Mouse (Mus musculus): Measurements from ENCODE around the gene Arid1b.

Gene Arid1b

DNA sequence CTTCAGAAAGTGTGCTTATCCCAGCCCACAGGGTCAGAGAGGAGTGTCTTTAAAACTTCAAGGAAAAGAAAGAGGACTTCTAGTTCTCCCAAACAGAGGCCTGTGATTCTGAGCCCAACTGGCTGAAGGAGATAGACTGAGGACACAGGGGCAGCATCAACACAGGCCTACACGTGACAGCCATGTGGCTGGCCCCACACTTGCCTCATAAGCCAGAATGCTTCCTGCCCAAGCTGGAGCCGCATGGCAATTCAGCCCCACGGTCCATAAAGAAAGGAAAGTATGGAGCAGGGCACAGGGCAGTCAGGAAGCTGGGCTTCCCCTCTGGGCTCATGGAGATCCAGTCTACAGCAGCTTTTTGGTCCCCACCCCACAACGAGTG, 293.1 kb downstream of the Arid1b start:
- DNase-seq, result no peak

DNA sequence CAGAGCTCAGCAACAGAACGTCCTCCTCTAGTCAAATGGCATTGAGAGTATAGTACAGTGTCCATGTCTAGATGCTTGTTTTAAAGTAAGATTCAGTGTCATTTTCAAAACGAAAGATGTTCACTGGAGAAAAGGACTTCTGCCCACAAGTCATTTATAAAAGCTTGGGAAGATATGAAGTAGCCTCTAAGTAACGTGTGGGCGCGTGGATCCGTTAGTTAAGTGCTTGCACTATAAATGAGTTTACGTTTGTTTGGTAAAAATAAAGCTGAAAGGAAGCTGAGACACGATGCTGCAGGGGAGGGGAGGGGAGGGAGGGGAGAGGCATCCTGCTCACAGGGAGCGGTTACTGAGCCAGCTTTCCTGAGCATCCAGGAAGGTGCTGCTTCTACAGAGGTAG, 293.5 kb downstream of the Arid1b start:
- DNase-seq, result no peak

DNA sequence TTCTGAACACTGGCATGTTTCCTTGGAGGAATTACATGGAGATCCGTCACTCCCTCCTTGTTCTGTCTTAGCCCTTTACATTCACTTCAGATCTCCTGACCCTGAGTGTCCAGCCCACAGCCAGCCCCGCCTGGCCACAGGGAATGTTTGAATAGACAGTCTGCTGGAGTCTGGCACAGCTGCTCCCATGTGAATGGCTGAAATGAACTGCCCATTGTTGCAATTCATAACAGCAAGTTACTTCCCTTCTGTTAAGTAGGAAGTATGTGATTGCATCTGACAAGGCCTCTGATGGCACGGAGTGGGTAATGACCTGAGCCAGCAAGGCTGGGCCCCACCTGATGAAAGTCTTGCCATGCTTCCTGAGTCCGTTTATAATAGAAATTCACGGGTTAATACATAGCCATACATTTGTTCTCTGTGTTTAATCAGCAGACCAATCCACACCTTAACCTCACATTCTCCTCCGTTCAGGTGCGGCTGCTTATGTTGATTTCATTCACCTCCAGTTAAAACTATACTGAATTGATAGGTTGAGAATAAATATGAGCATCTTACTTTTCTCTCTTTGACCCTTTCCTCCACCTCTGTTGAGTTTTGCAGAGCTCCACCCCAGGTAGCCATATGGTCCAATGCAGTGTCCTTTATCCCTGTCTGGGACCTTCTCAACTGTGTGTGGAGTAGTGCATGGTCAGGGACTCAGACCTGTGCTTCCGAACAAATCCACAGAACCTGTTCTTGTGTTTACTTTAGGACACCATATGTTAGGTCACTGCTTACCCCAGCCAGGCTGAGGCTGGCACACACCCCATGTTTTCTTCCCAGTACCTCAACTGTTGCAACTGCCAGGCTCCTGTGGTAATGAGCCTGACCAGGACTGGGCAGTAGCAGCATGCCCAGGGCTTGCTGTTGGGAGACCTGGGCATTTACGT, 299.8 kb downstream of the Arid1b start:
- no peak for DNase-seq

DNA sequence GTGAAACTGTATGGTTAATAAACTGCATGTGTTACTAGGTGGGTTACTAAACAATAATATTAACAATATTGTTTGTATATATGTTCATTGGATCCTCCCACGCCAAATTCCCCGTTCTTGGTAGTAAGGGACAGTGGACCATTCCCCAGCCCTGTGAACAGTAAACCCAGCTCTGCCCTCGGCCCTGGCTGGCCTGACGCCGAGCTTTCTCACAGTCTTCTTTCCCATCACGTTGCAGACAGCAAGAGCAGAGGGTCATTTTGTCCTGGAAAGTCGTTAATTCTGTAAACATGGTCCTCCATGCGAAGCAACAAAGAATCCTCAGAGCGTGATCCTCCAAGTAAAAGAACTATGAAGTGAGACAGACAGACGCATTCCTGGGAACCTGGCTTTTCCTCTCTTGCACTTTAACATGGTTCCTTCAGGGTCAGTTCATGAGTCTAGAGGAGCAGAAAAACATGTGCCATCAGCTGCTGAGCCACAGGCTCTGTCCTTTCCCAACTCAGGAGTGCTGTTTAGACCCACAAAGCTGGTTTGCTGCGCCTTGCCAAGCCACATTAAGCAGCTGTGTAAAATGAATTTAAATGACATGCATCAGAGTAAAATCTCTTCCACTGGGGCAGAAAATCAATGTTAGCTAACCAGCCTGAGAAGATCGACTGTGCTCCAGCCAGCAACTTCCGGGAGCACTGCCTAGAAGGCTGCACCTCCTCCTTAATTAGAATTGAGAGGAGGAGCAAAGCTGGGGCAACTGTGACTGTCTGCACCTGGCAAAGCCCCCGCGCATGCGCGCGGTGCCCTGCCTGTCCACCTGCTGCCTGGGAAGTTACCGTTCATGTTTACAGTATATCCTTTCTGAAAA, 301.2 kb downstream of the Arid1b start:
- DNase-seq, result peak; percentile 95

DNA sequence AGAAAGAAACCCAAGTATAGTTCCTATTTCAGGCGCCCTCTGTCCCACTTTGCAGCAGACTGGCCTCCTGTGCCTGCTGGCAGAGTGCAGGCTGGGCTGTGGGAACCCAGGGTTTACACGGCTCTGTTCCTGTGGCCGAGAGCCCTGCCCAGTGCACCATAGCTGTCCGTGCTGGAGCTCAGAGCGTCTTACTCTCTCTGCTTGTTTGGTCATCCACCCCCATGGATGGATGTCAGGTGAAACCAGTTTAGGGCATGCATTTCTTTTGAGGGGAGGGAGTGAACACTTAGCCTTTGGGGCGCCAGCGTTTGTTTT, 301.8 kb downstream of the Arid1b start:
- no peak for DNase-seq

DNA sequence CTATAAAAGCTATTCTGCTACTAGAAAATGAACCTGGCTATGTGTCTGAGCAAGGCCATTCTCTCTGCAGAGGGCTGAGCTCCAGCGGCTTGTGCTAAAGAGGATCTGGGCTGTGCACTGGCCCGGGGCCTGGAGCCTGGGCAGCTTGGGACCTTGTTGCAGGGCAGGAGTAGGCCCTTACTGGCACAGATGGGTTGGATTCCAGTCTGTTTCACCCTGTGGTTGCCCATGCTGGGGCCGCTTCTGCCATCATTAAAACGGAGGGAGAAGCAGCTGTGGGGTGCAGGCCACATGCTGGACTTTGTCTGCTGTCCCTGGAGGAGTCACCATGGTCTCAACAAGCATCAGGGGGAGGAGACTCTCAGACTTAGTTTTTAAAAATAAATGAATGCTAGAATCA, 303.4 kb downstream of the Arid1b start:
- no peak for DNase-seq

DNA sequence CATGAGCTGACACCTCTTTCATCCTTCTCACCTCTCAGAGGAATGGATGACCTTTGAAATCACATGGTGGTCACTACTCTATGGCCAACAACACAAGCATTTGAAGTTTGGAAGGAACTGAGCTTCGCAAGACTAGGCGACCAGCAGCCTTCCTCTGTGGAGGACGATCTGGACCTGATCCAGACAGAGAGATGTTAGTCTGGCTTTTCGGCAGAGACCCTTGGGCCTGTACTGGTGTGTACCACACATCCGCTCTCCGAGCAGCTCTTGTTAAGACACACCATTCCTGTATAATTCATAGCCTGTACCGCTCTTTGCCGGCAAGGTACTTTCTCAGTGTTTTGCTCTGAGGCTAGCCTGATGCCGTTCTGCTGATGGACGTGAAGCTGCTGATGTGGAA, 303.9 kb downstream of the Arid1b start:
- DNase-seq, result no peak

DNA sequence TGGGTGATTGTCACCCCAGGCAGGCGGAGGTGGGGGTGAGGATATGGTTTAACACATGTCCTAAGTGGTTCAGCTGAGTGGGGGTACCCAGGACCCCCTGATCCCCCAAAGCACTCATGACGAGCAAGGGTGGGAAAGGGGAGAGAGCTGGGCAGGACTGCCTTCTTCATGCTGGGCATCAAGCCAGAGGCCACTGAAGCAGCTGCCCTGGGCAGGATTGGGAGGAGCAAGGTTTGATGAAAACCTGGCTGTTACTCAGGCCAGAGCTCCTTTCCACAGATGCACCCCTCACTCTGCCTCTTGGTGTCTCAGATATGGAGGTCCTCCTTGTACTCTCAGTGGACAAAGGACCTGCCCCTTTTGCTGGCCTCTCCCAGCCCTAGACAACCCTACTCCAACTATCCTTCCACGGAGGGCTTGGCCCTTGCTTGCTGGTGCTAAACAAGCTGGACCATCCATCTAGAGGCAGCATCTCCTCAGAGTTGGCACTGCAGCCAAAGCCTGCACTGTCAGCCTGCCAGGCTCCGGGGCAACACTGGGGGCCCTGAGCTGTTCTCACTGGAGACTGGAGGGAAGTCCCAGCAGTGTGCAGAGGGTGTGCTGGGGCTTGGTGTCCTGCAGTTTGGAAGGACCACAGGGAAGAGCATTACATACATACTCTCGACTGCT, 304.9 kb downstream of the Arid1b start:
- DNase-seq, result no peak

DNA sequence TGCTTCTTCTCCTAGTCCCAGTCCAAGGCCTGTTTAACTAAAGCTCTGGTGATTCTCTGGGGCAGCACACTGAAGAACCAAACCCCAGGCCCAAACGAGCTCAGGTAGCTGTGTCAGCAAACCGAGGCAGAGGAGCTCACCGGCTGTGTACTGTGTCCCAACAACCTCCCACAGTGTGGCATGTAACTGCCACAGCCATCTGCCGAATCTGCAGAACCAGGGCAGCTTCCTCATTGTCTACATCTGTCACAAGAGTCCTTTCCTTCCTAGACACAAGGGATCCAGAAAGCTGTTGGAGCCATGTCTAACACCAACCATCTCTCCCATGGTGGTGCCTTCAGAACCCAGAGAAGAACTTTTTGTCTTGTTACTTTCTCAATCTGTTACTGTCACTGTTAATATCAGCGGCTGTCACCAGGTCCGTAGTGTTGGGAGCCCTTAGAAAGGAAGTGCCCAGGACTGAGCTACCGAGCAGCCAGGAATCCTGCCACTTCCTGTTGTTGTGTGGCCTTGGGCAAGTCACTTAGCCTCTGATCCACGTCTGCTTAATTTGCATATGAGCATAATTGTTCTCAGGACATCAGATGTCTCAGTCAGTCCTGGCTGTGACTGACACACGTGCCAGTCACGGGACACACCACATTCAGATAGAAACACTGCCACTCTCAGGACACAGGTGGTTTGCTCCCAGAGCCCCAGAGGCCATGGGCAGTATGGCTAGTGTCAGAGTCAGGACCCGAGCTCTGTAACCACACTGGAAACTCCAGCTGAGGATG, 309.0 kb downstream of the Arid1b start:
- DNase-seq, result no peak

DNA sequence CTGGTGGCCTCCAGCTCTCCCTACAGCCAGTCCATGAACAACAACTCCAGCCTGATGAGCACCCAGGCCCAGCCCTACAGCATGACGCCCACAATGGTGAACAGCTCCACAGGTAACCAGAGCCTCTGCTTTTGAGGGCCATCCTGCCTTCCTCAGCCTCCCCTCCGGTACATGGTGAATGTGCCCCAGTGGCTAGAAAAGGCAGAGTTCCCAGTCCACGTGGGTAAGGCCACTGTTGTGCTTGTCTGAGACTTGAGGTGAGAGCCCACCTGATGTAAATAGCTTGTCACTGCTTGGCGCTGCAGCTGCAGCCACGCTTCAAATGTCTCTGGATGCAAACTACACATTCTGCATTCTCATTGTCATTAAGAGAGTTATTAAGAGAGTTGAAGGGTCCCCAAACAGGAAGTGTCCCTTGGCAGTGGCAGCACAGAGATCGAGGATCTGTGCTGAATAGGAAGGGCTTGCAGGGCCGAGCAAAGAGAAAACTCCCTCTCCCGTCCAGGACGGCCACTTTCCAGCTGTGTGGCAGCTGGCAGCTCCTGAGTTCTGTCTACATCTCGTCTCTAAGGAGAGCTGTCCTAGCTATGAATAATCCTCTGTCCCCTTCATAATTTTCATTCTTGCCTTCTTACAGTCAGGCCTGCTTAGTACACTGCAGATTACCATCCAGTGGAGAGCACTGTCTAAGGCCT, 311.8 kb downstream of the Arid1b start:
- no peak for DNase-seq

DNA sequence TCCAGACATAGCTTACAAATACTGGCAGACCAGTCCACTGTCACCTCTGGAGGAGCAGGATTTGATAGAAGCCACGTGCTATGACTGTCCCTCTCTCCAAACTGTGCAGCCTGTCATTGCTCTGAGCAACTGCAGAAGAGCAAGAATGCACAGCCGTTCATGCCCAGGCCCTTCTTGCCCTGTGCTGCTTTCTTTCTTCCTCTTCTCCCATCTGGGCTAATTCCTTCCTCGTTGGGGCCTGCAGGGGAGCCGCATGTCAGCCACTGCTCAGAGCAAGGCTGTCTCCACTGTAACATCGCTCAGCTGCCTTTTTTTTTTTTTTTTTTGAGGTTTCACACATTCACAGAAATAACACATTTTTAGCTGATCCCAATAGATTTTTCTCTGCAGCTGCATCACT, 315.8 kb downstream of the Arid1b start:
- DNase-seq, result peak; percentile 32

DNA sequence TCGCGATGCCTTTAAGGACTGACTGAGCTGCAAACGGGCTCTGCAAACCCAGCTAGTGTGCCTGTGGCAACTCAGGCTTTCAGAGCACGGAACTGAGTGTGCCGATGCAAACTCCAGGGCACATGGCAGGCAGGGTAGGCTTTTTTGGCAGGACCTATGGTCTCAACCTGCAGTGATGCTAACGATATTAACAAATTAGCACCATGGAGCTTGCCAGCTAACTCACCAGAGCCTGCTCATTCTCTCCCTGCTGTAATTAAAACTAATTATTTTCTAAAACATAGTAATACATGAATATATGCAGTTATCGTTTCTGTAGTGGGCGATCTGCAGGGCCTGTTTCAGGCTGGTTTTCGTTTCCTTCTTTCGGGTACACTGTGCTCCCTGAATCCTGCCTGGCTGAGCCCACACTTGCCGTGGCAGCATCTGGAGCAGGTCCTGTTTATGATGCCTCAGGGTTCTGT, 316.3 kb downstream of the Arid1b start:
- no peak for DNase-seq

DNA sequence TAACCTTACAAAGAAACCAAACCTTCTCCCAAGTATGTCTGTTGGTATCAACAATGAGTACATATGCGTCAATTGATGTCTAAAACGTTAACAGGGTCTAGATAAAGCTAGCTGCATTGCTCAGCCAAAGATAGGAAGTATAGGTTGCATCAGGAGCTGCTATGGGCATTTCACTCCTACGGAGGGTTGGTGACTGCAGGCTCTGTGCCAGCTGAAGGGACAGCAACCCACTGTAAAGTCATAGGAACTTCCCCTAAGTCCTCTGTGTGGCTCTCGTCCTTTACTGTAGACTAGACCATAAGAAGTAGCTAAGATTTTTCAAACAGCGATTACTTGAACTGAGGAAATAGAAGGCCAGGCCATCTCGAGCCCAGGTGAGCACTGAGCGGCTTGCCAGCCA, 316.9 kb downstream of the Arid1b start:
- no peak for DNase-seq

DNA sequence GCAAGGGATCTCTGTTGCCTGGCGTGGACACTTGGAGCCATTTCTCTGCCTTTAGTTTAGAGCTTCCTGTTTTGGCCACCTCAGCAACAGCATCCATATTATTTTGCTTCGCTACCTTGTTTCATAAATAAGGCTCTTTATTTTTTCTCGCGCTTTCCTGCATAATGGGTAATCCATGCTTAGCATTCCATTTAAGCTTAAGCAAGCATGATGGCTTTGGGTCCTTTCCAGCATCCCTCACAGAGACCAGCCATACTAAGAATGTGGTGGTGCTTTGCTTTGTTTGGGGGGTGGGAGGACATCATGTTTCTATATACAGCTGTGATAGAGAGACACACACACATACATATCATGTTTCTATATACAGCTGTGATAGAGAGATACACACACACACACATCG, 318.2 kb downstream of the Arid1b start:
- no peak for DNase-seq

DNA sequence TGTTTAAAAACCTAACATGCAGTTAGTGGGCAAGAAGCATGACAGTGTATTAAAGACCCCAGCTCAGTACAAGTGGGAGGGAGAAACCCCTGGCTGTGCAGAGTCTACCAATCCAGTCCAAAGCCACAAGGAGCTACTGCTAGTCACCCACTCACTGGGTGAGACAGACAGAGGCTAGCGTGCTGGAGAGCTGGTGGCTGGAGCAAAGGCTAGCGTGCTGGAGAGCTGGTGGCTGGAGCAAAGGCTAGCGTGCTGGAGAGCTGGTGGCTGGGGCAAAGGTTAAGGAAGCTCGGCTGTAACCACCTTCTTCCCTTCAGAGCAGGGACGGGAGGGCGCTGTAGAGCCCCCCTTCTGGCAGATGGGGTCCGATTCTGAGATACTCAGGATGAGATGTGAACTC, 320.6 kb downstream of the Arid1b start:
- DNase-seq, result no peak

DNA sequence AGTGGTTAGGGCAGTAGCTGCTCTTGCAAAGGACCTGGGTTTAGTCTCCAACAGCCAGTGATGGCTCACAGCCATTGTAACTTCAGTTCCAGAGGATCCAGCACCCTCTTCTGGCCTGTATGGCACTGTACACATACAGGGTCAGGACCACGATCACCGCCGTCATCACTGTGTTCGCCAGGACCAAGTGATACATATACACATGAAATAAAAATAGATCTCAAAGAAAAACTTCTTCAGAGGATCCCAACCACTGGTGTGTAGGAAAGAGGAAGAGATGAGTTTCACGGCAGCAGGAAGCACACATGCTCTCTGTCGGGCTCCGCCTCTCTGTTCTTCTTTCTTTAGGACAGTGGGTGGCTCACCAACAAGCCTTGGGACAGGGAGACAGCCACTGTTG, 322.4 kb downstream of the Arid1b start:
- DNase-seq, result no peak

DNA sequence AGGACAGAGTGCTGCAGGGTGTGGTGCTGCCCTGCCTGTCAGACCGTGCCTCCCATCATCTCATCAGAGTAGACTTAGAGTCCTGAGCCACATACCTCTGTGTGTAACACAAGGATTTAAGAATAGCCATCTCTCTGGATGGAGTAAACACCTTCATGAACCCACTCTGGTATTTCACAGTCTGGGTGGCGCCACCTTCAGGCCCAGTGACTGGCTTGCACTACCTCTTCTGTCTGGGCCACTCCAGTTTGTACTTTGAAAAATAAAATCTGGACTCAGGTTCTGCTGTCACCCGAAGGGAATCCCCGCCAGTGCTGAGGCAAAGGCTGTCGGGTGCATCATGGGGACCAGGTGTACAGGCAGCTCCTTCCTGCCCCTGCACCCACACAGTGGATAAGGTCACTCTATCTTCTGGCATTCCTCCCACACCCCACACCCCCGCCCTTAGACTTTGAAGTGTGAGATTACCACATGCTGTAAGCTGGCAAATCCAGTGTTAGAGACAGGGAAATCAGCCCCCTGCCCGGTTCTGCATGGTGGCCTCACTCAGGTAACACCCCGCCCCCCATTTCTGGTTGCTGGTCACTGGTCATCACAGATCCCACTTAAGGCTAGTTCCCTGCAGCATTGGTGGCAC, 327.6 kb downstream of the Arid1b start:
- DNase-seq, result no peak

DNA sequence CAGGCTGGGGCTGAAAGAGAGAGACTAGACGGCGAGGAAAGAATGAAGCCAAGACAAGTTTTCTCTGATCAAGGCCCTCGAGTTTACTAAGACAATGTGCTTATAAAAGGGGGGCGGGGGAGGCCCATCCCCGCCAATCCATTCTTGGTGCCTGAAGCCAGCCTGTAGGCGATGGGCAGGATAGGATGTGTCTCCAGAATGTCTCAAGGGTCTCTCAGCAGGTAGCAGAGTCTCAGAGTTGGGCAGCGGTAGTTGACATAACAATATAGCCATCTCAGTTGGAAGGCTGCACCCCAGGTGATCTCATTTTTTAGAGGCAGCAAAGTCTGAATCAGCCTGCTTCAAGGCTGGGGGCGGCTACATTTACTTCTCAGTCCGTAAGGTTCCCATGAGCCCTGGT, 328.5 kb downstream of the Arid1b start:
- no peak for DNase-seq

DNA sequence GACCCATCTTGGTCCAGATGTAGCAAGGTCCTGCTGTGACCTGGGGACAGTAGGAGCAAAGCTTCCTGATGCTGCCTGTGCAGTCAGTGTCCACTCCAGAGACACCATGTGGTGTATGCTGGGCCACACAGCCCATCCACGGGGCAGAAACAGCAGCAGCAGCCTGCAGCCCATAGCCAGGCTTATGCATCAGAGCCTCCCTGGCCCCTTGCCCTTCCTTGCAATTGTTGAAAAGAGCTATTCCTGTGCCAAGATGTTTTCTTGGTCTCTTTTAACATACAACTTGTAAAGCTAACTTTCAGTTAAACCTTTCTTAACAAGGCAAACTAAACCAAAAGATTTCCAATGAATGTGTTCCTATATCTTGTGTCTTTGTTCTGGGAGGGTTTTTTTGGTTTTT, 329.6 kb downstream of the Arid1b start:
- DNase-seq, result no peak

DNA sequence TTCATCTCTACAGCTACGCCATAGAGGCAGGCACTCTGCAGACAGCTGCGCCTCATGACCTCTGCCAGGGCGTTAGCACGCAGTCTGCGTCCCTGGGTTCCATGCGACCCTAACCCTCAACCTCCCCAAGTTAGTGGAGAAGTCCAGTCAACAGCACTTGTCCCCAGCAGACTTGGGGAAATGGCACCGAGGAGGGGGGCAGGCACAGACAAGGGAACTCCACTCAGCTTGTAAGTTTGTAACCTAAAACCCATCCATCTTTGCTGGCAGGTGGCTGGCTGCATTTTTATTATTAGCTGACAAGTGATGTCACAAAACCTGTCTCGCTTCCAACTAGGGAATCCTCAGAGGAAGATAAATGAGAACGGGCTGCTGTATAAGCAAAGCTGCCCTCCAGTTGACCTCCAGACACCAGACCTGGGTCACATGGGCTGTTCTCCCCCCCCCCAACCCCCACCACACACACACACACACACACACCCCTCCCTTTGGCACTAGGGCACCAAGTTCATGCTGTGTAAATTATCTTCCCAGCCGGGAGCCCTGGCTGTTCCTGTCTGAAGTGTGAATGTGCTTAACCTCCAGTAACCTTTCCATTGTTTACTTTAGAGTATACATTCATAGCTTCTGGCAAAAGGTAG, 330.2 kb downstream of the Arid1b start:
- no peak for DNase-seq

DNA sequence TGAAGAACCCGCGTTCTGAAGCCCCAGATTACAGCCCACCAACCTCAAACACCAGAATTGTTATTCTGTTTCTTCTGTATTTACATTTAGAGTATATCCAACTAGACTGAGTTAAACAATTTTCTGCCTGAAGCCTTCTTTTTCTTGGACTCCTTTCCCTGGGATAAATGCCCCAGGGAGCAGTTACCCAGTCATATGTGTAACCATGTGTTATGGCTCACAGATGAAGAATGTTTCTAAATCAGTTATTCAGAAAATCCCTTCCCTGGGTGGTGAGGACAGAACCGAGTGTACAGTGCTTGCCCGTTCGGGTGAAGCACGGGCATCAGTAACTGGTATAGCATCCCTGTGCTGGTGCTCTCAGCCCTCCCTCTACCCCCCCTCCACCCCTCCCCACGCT, 332.6 kb downstream of the Arid1b start:
- DNase-seq, result no peak
